Mouse (Mus musculus) kidney, embryonic 16.5 days (tissue): ENCODE data around the gene Rhof. TPM values are rescaled to one million over a fixed set of nuclear protein-coding genes. Genes with fewer than 3 reads are reported as not detected.

ENCODE experiments used
- ATAC-seq: fragments of 200-750 bp; cut with Nextera tagmentation; 2 replicates; pipeline ENCODE4 v1.8.0; 2017; ENCODE audit warnings: moderate TSS enrichment; ENCODE audit not compliant: low FRiP score, low TSS enrichment
- H3K27ac ChIP-seq: fragments of 300-500 bp; sonication (generic); 2 replicates; pipeline ENCODE4 v1.5.1; 2014; ENCODE audit warnings: low read length
- H3K27me3 ChIP-seq: fragments of 300-500 bp; sonication (generic); 2 replicates; pipeline ENCODE4 v1.6.1; 2014; ENCODE audit warnings: low read length, control low read depth, mixed read lengths; ENCODE audit not compliant: insufficient read depth
- H3K36me3 ChIP-seq: fragments of 300-500 bp; sonication (generic); 2 replicates; pipeline ENCODE4 v1.6.1; 2014; ENCODE audit warnings: low read length, control low read depth, mixed read lengths; ENCODE audit not compliant: insufficient read depth
- H3K4me1 ChIP-seq: fragments of 300-500 bp; sonication (generic); 2 replicates; pipeline ENCODE4 v1.6.1; 2014; ENCODE audit warnings: low read length, control low read depth, mixed read lengths; ENCODE audit not compliant: insufficient read depth
- H3K4me2 ChIP-seq: fragments of 300-500 bp; sonication (generic); replicated peaks from 2 replicates; pipeline ENCODE4 v1.6.1; 2014; ENCODE audit warnings: low read depth, low read length
- H3K4me3 ChIP-seq: fragments of 300-500 bp; sonication (generic); 2 replicates; pipeline ENCODE4 v1.5.1; 2014; ENCODE audit warnings: mild to moderate bottlenecking, low read length
- H3K9ac ChIP-seq: fragments of 300-500 bp; sonication (generic); replicated peaks from 2 replicates; pipeline ENCODE4 v1.6.1; 2014; ENCODE audit warnings: low read length
- H3K9me3 ChIP-seq: fragments of 300-500 bp; sonication (generic); 2 replicates; pipeline ENCODE4 v1.6.1; 2016; ENCODE audit warnings: low read length, control low read depth
- WGBS: fragments of 180-500 bp; shearing (Covaris S2); extraction: QIAGEN DNeasy Blood & Tissue Kit; methylation state at CpG from one replicate; pipeline ENCODE4 v1.1.7; 2014; 5-methylcytosine and 5-hydroxymethylcytosine counted together
- polyA plus RNA-seq: library from polyadenylated mRNA; unstranded; fragments of >200 nt; fragmentation: Nextera tagmentation; extraction: Ambion mirVana; gene quantifications from 2 replicates; pipeline ENCODE4 v1.2.1, GENCODE M21; 2015

The Rhof gene
- polyA plus RNA-seq, 1 experiment from 2014 or later: 3.2 TPM

DNA sequence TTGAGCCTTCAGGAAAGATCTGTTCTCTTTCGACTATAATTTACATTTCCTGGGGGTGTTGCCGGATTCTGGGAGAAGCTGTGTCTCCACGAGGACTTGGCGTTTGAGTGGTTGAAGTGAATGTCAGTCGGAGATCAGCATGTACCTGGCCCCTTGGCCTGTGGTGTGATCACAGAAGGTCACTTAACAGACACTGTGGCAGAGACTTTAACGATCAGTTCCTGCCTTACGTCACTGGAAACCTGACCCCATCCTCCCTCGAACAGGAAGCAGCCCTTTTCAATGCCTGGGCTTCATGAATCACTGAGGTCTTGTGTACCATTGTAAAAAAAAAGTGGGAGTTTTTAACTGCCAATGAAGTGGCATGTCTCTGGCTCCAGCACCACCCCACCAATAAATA lies 52.5 kb downstream of the Rhof start:
- H3K27ac ChIP-seq: peak overlapping the region; percentile 77
- ATAC-seq: no peak
- H3K4me3 ChIP-seq: no peak overlapping the region
- H3K4me2 ChIP-seq: peak overlapping the region; percentile 12; the same call in 1 of the 2 replicates
- 11% methylated on average over 8 of the region's 8 CpGs for WGBS
- H3K9ac ChIP-seq: no peak overlapping the region
- peaks cover 25% of the 10 kb centered on the region for H3K4me1 ChIP-seq
- peaks cover 4% of the 10 kb centered on the region; the same call in 1 of the 2 replicates for H3K9me3 ChIP-seq
- peaks cover 3% of the 10 kb centered on the region; the same call in 1 of the 2 replicates for H3K36me3 ChIP-seq
- H3K27me3 ChIP-seq: no peaks in the 10 kb centered on the region

- Histone ChIP-seq H3K9ac (no peak overlapping the region), H3K27me3 (no peaks in the 10 kb centered on the region), H3K4me3 (no peak overlapping the region), H3K27ac (peak overlapping the region; percentile 77), H3K4me1 (peaks cover 25% of the 10 kb centered on the region), H3K4me2 (peak overlapping the region; percentile 12; the same call in 1 of the 2 replicates), H3K9me3 (peaks cover 4% of the 10 kb centered on the region; the same call in 1 of the 2 replicates), H3K36me3 (peaks cover 3% of the 10 kb centered on the region; the same call in 1 of the 2 replicates)
- ATAC-seq: no peak
- 50% methylated on average over 1 of the region's 1 CpGs for WGBS
Observed at GRCm38 (mm10) chr5:123079568-123079967, 52.9 kb downstream of the Rhof start.

DNA sequence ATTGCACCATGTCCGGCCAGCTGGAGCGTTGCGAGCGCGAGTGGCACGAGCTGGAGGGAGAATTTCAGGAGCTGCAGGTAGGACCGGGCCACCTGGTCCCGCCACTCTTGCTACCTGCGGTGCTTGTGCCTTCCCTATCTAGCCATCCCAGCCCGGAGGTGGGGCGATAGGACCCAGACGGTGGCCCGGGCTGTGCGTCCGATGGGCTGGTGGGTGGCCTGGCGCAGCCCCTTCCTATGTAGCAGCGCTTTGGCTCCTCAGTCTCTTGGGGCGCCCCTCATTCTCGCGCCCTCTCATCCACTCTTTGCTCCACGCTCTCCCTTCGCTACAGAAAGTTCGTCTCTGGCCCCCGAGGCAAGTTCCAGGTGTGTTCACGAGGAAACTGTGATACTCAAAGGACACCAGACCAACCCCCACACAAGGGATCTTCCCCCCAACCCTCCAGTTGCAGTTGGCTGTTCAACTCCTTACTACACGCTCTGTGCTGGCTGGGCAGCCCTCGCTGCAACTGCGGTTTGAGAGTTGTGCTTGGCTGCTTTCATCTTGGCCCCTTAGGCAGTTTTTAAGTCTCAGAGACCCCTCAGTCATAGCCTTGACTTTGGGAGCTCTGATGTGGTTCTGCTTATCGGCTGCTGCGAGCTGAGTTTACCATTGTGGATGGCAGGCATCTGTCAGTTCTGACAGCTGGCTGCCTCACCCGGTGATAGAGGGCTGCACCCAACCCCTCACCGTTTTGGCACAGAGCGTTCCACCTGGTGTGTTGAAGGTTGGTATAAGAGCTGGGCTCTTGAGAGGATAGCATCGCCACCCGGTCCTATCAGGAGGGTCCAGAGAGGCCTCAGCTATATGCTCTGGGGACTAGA lies 55.8 kb downstream of the Rhof start:
- peak overlapping the region; percentile 72 for H3K4me3 ChIP-seq
- peaks cover 4% of the 10 kb centered on the region; the same call in 1 of the 2 replicates for H3K9me3 ChIP-seq
- H3K9ac ChIP-seq: peak overlapping the region; percentile 73
- 2% methylated on average over 35 of the region's 35 CpGs for WGBS
- peak; percentile 86 for ATAC-seq
- H3K27ac ChIP-seq: peak overlapping the region; percentile 60
- H3K4me1 ChIP-seq: peaks cover 22% of the 10 kb centered on the region
- H3K36me3 ChIP-seq: peaks cover 3% of the 10 kb centered on the region; the same call in 1 of the 2 replicates
- peak overlapping the region; percentile 85 for H3K4me2 ChIP-seq
- no peaks in the 10 kb centered on the region for H3K27me3 ChIP-seq

GRCm38 (mm10) chr5:123075576-123076418 lies 56.7 kb downstream of the Rhof start:
- ATAC-seq: peak; percentile 89
- H3K4me3 ChIP-seq: peak overlapping the region; percentile 72
- H3K4me1 ChIP-seq: peaks cover 22% of the 10 kb centered on the region
- H3K9ac ChIP-seq: peak overlapping the region; percentile 73
- H3K27me3 ChIP-seq: no peaks in the 10 kb centered on the region
- peaks cover 3% of the 10 kb centered on the region; the same call in 1 of the 2 replicates for H3K36me3 ChIP-seq
- H3K4me2 ChIP-seq: peak overlapping the region; percentile 85
- WGBS: 9% methylated on average over 30 of the region's 45 CpGs
- peak overlapping the region; percentile 62 for H3K27ac ChIP-seq
- peaks cover 4% of the 10 kb centered on the region; the same call in 1 of the 2 replicates for H3K9me3 ChIP-seq

DNA sequence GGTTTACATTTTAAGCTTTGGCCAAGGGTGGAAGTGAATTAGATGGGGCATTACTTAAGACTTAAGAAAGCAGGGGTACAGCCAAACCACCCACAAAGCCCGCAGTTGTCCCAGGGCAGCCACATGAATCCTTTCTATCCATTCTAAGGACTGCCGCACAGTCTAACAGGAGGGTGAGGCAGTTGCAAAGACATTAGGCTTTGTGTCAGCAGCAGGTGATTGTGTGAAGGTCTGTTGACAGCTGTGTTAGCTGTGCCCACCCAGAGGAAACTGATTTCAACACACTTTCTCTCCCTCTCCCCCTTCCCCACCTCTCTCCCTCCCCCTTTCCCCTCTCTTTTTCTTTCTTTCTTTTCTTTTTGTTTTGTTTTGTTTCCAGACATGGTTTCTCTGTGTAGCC lies 63.8 kb downstream of the Rhof start:
- WGBS: 98% methylated on average over 2 of the region's 2 CpGs
- H3K9me3 ChIP-seq: no peaks in the 10 kb centered on the region

GRCm38 (mm10) chr5:123068115-123068514 lies 64.4 kb downstream of the Rhof start, which contains the start of gene Tmem120b:
Gene Tmem120b, plus strand, starts transcription at chr5:123068415.
- no peak within 1 kb of the TSS for H3K27ac ChIP-seq
- H3K36me3 ChIP-seq: no peaks in the 10 kb centered on the region
- no peaks in the 10 kb centered on the region for H3K9me3 ChIP-seq
- 89% methylated on average over 12 of the region's 12 CpGs for WGBS
- no peaks in the 10 kb centered on the region for H3K27me3 ChIP-seq
- H3K9ac ChIP-seq: no peak within 1 kb of the TSS
- no peak within 1 kb of the TSS for H3K4me3 ChIP-seq
- no peaks in the 10 kb centered on the region for H3K4me1 ChIP-seq
- H3K4me2 ChIP-seq: 0 out of 2 replicates have a peak within 1 kb of the TSS, but pooled peaks have one; percentile 5
- 0 out of 2 replicates have a peak, but pooled peaks have one; percentile 35 for ATAC-seq

More for the DNA sequence above, 63.8 kb downstream of the Rhof start:
- Histone ChIP-seq H3K9ac (no peak overlapping the region), H3K4me3 (no peak overlapping the region), H3K27ac (no peak overlapping the region), H3K4me1 (no peaks in the 10 kb centered on the region), H3K27me3 (no peaks in the 10 kb centered on the region), H3K4me2 (no peak overlapping the region), H3K36me3 (no peaks in the 10 kb centered on the region)
- no peak for ATAC-seq

DNA sequence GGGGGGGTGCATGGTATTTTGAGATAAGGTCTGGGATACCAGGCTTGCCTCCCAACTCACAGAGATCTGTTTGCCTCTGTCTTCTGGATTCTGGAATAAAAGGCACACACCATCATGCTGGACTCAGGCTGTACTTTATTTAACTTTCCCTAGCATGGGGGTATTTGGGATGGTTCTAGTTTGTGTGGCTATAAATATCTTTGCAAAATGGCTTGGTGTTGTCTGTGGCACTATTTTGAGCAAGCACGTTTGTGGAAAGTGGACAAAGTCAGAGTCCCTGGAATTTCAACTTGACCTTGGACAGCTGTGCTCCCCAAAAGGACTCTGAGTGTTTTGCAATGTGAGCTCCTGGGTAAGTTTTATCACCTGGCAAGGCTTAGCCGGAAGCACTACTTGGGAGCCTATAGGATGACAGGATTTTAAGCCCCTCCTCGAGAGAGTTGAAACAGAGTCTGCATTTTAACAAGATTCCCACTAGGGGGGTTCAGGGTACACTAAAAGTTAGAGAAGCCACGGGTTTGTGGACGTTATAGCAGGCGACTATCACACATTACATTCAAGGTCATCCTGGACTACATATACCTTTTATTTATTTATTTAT lies 65.0 kb downstream of the Rhof start:
- 9% methylated on average over 6 of the region's 6 CpGs for whole genome bisulfite sequencing
- H3K4me2 ChIP-seq: 0 out of 2 replicates have a peak overlapping the region, but pooled peaks have one; percentile 5
- H3K4me1 ChIP-seq: no peaks in the 10 kb centered on the region
- H3K36me3 ChIP-seq: no peaks in the 10 kb centered on the region
- ATAC-seq: peak; percentile 71
- no peaks in the 10 kb centered on the region for H3K27me3 ChIP-seq
- H3K4me3 ChIP-seq: no peak overlapping the region
- H3K27ac ChIP-seq: no peak overlapping the region
- H3K9ac ChIP-seq: no peak overlapping the region
- no peaks in the 10 kb centered on the region for H3K9me3 ChIP-seq

- Histone ChIP-seq H3K27me3 (no peaks in the 10 kb centered on the region), H3K4me1 (peaks cover 10% of the 10 kb centered on the region; the same call in 1 of the 2 replicates), H3K4me2 (no peak overlapping the region), H3K36me3 (no peaks in the 10 kb centered on the region), H3K4me3 (no peak overlapping the region), H3K9me3 (no peaks in the 10 kb centered on the region), H3K9ac (no peak overlapping the region), H3K27ac (no peak overlapping the region)
- no peak for ATAC-seq
- WGBS: 26% methylated on average over 6 of the region's 6 CpGs
Observed at GRCm38 (mm10) chr5:123064207-123064606, 68.3 kb downstream of the Rhof start.

DNA sequence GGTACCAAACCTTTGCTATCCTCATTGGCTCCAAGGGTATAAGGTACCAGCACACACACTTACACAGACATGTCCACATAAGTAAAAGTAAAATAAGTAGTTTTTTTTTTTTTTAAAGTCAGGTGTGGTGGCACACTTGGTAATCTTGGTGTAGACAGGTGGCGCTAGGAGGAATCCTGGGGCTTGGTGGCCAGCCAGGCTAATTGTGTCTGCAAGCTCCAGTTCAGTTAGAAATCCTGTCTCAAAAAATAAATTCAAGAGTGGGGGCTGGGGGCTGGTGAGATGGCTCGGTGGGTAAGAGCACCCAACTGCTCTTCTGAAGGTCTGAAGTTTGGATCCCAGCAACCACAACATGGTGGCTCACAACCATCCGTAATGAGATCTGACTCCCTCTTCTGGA lies 69.4 kb downstream of the Rhof start:
- no peaks in the 10 kb centered on the region for H3K36me3 ChIP-seq
- WGBS: 86% methylated on average over 3 of the region's 3 CpGs
- ATAC-seq: no peak

More for the DNA sequence above, 69.4 kb downstream of the Rhof start:
- Histone ChIP-seq H3K4me2 (no peak overlapping the region), H3K9ac (no peak overlapping the region), H3K4me3 (no peak overlapping the region), H3K27ac (no peak overlapping the region), H3K9me3 (no peaks in the 10 kb centered on the region), H3K4me1 (peaks cover 13% of the 10 kb centered on the region), H3K27me3 (no peaks in the 10 kb centered on the region)
